Mouse (Mus musculus) macrophage (primary cell): Measurements from ENCODE around the gene Pcyt1b. TPM values are rescaled to one million over a fixed set of nuclear protein-coding genes. Genes with fewer than 3 reads are reported as not detected.

Source experiments
- H3K27ac ChIP-seq: fragments of 350-480 bp; formaldehyde crosslinking; 2 replicates; pipeline ENCODE4 v1.9.0; 2021
- H3K36me3 ChIP-seq: fragments of 350-480 bp; formaldehyde crosslinking; 2 replicates; pipeline ENCODE4 v1.9.0; 2021; ENCODE audit errors: inconsistent target
- H3K4me3 ChIP-seq: fragments of 350-480 bp; formaldehyde crosslinking; 2 replicates; pipeline ENCODE4 v1.9.0; 2021; ENCODE audit errors: inconsistent target
- H3K79me2 ChIP-seq: fragments of 350-480 bp; formaldehyde crosslinking; 2 replicates; pipeline ENCODE4 v1.9.0; 2021; ENCODE audit errors: inconsistent target
- polyA plus RNA-seq: library from polyadenylated mRNA; stranded (reverse); fragments of 250-400 nt; gene quantifications from 3 replicates; pipeline ENCODE4 v1.2.4, GENCODE M21; 2018; ENCODE audit warnings: inconsistent platforms

Gene Pcyt1b
- polyA plus RNA-seq, 1 experiment from 2014 or later: 0.67 TPM

- Histone ChIP-seq H3K36me3 (no peaks in the 10 kb centered on the region), H3K4me3 (no peak overlapping the region), H3K27ac (no peak overlapping the region), H3K79me2 (no peaks in the 10 kb centered on the region)
These were observed 138.5 kb downstream of the Pcyt1b start for GRCm38 (mm10) chrX:93793168-93793567.

Other genes starting within 250 kb of the Pcyt1b start
- 3.0 to 15.8 TPM (median 5.0 TPM) in 3 replicates for gene Pola1, start 22.7 kb upstream of the Pcyt1b start, polyA plus RNA-seq
- gene Pdk3, start 177.3 kb downstream of the Pcyt1b start, polyA plus RNA-seq: 11.1 to 15.6 TPM (median 12.3 TPM) in 3 replicates